Mouse (Mus musculus): ENCODE measurements around the gene Ndufa4l2. TPM values are rescaled to one million over a fixed set of nuclear protein-coding genes. Genes with fewer than 3 reads are reported as not detected.
A peak's percentile ranks its signal among the peaks of the same experiment; 100 is the strongest.

Ndufa4l2 gene
- polyA plus RNA-seq, 1 experiment from 2014 or later = 34.2 TPM

- Histone ChIP-seq H3K9me3 (ENCODE audit: control insufficient read depth, low read length) (no peaks in the 10 kb centered on the region), H3K36me3 (ENCODE audit: control insufficient read depth, insufficient read depth, low read length) (peaks cover 23% of the 10 kb centered on the region), H3K4me1 (replicated peaks; ENCODE audit: control insufficient read depth, insufficient read depth, low read length) (no peaks in the 10 kb centered on the region), H3K4me2 (no peak within 1 kb of the TSS), H3K27me3 (replicated peaks; ENCODE audit: control insufficient read depth, insufficient read depth, low read length) (no peaks in the 10 kb centered on the region), H3K4me3 (ENCODE audit: low read depth, low read length) (no peak within 1 kb of the TSS), H3K27ac (ENCODE audit: low read depth, low read length) (no peak within 1 kb of the TSS), H3K9ac (ENCODE audit: low read depth, low read length) (no peak within 1 kb of the TSS)
- peak; percentile 41; the same call in 1 of the 2 replicates for ATAC-seq (replicated peaks; ENCODE audit: low FRiP score)
- no peak for DNase-seq (ENCODE audit: low spot score)
- WGBS = 64% methylated on average over 13 of the region's 13 CpGs
Measured at GRCm38 (mm10) chr10:127500894-127501893, 13.6 kb upstream of the Ndufa4l2 start, which contains the start of gene Stac3. Stac3 (plus strand) TSS chr10:127501686.

- Histone ChIP-seq H3K4me2 (peak overlapping the region; percentile 79), H3K9ac (ENCODE audit: low read depth, low read length) (no peak overlapping the region), H3K27me3 (replicated peaks; ENCODE audit: control insufficient read depth, insufficient read depth, low read length) (peaks cover 54% of the 10 kb centered on the region), H3K27ac (ENCODE audit: low read depth, low read length) (no peak overlapping the region), H3K4me3 (ENCODE audit: low read depth, low read length) (0 out of 2 replicates have a peak overlapping the region, but pooled peaks have one; percentile 16), H3K36me3 (ENCODE audit: control insufficient read depth, insufficient read depth, low read length) (no peaks in the 10 kb centered on the region), H3K9me3 (ENCODE audit: control insufficient read depth, low read length) (no peaks in the 10 kb centered on the region), H3K4me1 (replicated peaks; ENCODE audit: control insufficient read depth, insufficient read depth, low read length) (peaks cover 28% of the 10 kb centered on the region)
- ATAC-seq (replicated peaks; ENCODE audit: low FRiP score) = 0 out of 2 replicates have a peak, but pooled peaks have one; percentile 19
- DNase-seq (ENCODE audit: low spot score) = peak; percentile 77
- 4% methylated on average over 15 of the region's 15 CpGs for WGBS
Measured at GRCm38 (mm10) chr10:127508239-127508638, 6.5 kb upstream of the Ndufa4l2 start.

- peaks cover 38% of the 10 kb centered on the region for H3K4me1 ChIP-seq (replicated peaks; ENCODE audit: control insufficient read depth, insufficient read depth, low read length)
- H3K36me3 ChIP-seq (ENCODE audit: control insufficient read depth, insufficient read depth, low read length) = no peaks in the 10 kb centered on the region
- ATAC-seq (replicated peaks; ENCODE audit: low FRiP score) = peak; percentile 22
- H3K4me3 ChIP-seq (ENCODE audit: low read depth, low read length) = peak overlapping the region; percentile 43
- no peak overlapping the region for H3K27ac ChIP-seq (ENCODE audit: low read depth, low read length)
- DNase-seq (ENCODE audit: low spot score) = peak; percentile 89
- no peak overlapping the region for H3K9ac ChIP-seq (ENCODE audit: low read depth, low read length)
- WGBS = 2% methylated on average over 35 of the region's 35 CpGs
- peak overlapping the region; percentile 79 for H3K4me2 ChIP-seq
- H3K9me3 ChIP-seq (ENCODE audit: control insufficient read depth, low read length) = no peaks in the 10 kb centered on the region
- H3K27me3 ChIP-seq (replicated peaks; ENCODE audit: control insufficient read depth, insufficient read depth, low read length) = peaks cover 61% of the 10 kb centered on the region
Measured at GRCm38 (mm10) chr10:127509051-127509836, 5.5 kb upstream of the Ndufa4l2 start.

- DNase-seq (ENCODE audit: low spot score) (no peak), ATAC-seq (replicated peaks; ENCODE audit: low FRiP score) (no peak)
- no peaks in the 10 kb centered on the region for H3K36me3 ChIP-seq (ENCODE audit: control insufficient read depth, insufficient read depth, low read length)
- peak overlapping the region; percentile 79 for H3K4me2 ChIP-seq
- 0 out of 2 replicates have a peak overlapping the region, but pooled peaks have one; percentile 43 for H3K4me3 ChIP-seq (ENCODE audit: low read depth, low read length)
- WGBS = 10% methylated on average over 17 of the region's 17 CpGs
- no peaks in the 10 kb centered on the region for H3K9me3 ChIP-seq (ENCODE audit: control insufficient read depth, low read length)
- H3K27ac ChIP-seq (ENCODE audit: low read depth, low read length) = no peak overlapping the region
- peaks cover 69% of the 10 kb centered on the region for H3K27me3 ChIP-seq (replicated peaks; ENCODE audit: control insufficient read depth, insufficient read depth, low read length)
- no peak overlapping the region for H3K9ac ChIP-seq (ENCODE audit: low read depth, low read length)
- peaks cover 46% of the 10 kb centered on the region for H3K4me1 ChIP-seq (replicated peaks; ENCODE audit: control insufficient read depth, insufficient read depth, low read length)
Measured at GRCm38 (mm10) chr10:127509837-127510701, 4.7 kb upstream of the Ndufa4l2 start.

GRCm38 (mm10) chr10:127510895-127511617 lies 3.7 kb upstream of the Ndufa4l2 start:
- H3K27ac ChIP-seq (ENCODE audit: low read depth, low read length) = no peak overlapping the region
- H3K27me3 ChIP-seq (replicated peaks; ENCODE audit: control insufficient read depth, insufficient read depth, low read length) = peaks cover 75% of the 10 kb centered on the region
- H3K4me3 ChIP-seq (ENCODE audit: low read depth, low read length) = peak overlapping the region; percentile 45; the same call in 1 of the 2 replicates
- no peak overlapping the region for H3K9ac ChIP-seq (ENCODE audit: low read depth, low read length)
- DNase-seq (ENCODE audit: low spot score) = no peak
- WGBS = 9% methylated on average over 11 of the region's 11 CpGs
- peak overlapping the region; percentile 82 for H3K4me2 ChIP-seq
- no peaks in the 10 kb centered on the region for H3K9me3 ChIP-seq (ENCODE audit: control insufficient read depth, low read length)
- H3K4me1 ChIP-seq (replicated peaks; ENCODE audit: control insufficient read depth, insufficient read depth, low read length) = peaks cover 55% of the 10 kb centered on the region
- ATAC-seq (replicated peaks; ENCODE audit: low FRiP score) = no peak
- no peaks in the 10 kb centered on the region for H3K36me3 ChIP-seq (ENCODE audit: control insufficient read depth, insufficient read depth, low read length)

- peaks cover 75% of the 10 kb centered on the region for H3K27me3 ChIP-seq (replicated peaks; ENCODE audit: control insufficient read depth, insufficient read depth, low read length)
- DNase-seq (ENCODE audit: low spot score) = peak; percentile 52
- peak overlapping the region; percentile 21; the same call in 1 of the 2 replicates for H3K9ac ChIP-seq (ENCODE audit: low read depth, low read length)
- peak overlapping the region; percentile 82 for H3K4me2 ChIP-seq
- no peak overlapping the region for H3K27ac ChIP-seq (ENCODE audit: low read depth, low read length)
- ATAC-seq (replicated peaks; ENCODE audit: low FRiP score) = no peak
- H3K36me3 ChIP-seq (ENCODE audit: control insufficient read depth, insufficient read depth, low read length) = no peaks in the 10 kb centered on the region
- H3K4me1 ChIP-seq (replicated peaks; ENCODE audit: control insufficient read depth, insufficient read depth, low read length) = peaks cover 62% of the 10 kb centered on the region
- peak overlapping the region; percentile 45 for H3K4me3 ChIP-seq (ENCODE audit: low read depth, low read length)
- no peaks in the 10 kb centered on the region for H3K9me3 ChIP-seq (ENCODE audit: control insufficient read depth, low read length)
- WGBS = 2% methylated on average over 46 of the region's 46 CpGs
Measured at GRCm38 (mm10) chr10:127511634-127512306, 3.0 kb upstream of the Ndufa4l2 start.

GRCm38 (mm10) chr10:127512307-127512666 lies 2.5 kb upstream of the Ndufa4l2 start:
- no peak for ATAC-seq (replicated peaks; ENCODE audit: low FRiP score)
- 4% methylated on average over 7 of the region's 7 CpGs for WGBS

More at GRCm38 (mm10) chr10:127512307-127512666, 2.5 kb upstream of the Ndufa4l2 start:
- Histone ChIP-seq H3K4me2 (peak overlapping the region; percentile 82), H3K27ac (ENCODE audit: low read depth, low read length) (no peak overlapping the region), H3K36me3 (ENCODE audit: control insufficient read depth, insufficient read depth, low read length) (peaks cover 3% of the 10 kb centered on the region), H3K9ac (ENCODE audit: low read depth, low read length) (peak overlapping the region; percentile 1; the same call in 1 of the 2 replicates), H3K4me3 (ENCODE audit: low read depth, low read length) (peak overlapping the region; percentile 45), H3K27me3 (replicated peaks; ENCODE audit: control insufficient read depth, insufficient read depth, low read length) (peaks cover 71% of the 10 kb centered on the region), H3K4me1 (replicated peaks; ENCODE audit: control insufficient read depth, insufficient read depth, low read length) (peaks cover 67% of the 10 kb centered on the region), H3K9me3 (ENCODE audit: control insufficient read depth, low read length) (no peaks in the 10 kb centered on the region)
- no peak for DNase-seq (ENCODE audit: low spot score)

Measured in liver, embryonic 11.5 days (tissue).